Mouse (Mus musculus) ES-Bruce4 (cell line): ENCODE data around the gene Rd3l. TPM values are rescaled to one million over a fixed set of nuclear protein-coding genes. Genes with fewer than 3 reads are reported as not detected.
A peak's percentile ranks its signal among the peaks of the same experiment; 100 is the strongest.

Experiments
- H3K27ac ChIP-seq: 2 replicates; pipeline ENCODE4 v1.5.1; 2012; ENCODE audit warnings: low read length, inconsistent platforms; ENCODE audit not compliant: insufficient read depth
- H3K27me3 ChIP-seq: 2 replicates; pipeline ENCODE4 v1.6.1; 2012; ENCODE audit warnings: mild to moderate bottlenecking, low read length, inconsistent platforms; ENCODE audit not compliant: control insufficient read depth, poor library complexity, insufficient read depth, severe bottlenecking
- H3K36me3 ChIP-seq: 2 replicates; pipeline ENCODE4 v1.6.1; 2012; ENCODE audit warnings: inconsistent platforms, mild to moderate bottlenecking, low read length, moderate library complexity; ENCODE audit not compliant: control insufficient read depth, poor library complexity, insufficient read depth, severe bottlenecking
- H3K4me1 ChIP-seq: one replicate; pipeline ENCODE4 v1.8.1; 2011; ENCODE audit warnings: low read length; ENCODE audit not compliant: control insufficient read depth, insufficient read depth
- H3K4me3 ChIP-seq: 2 replicates; pipeline ENCODE4 v1.5.1; 2011; ENCODE audit warnings: low read depth, mild to moderate bottlenecking, low read length
- H3K9ac ChIP-seq: 2 replicates; pipeline ENCODE4 v1.6.1; 2012; ENCODE audit warnings: low read depth, mild to moderate bottlenecking, inconsistent platforms; ENCODE audit not compliant: poor library complexity, severe bottlenecking
- H3K9me3 ChIP-seq: replicated peaks from 2 replicates; pipeline ENCODE4 v1.6.1; 2012; ENCODE audit warnings: mild to moderate bottlenecking, low read length, inconsistent platforms; ENCODE audit not compliant: control insufficient read depth, poor library complexity, insufficient read depth, severe bottlenecking
- CTCF ChIP-seq: IDR thresholded peaks from one replicate; pipeline ENCODE4 v1.8.1; 2011; ENCODE audit warnings: low read depth, low read length
- EP300 ChIP-seq: IDR thresholded peaks from 2 replicates; pipeline ENCODE4 v1.6.1; 2011; ENCODE audit warnings: low read depth, low read length; ENCODE audit not compliant: insufficient read depth
- POLR2A ChIP-seq: IDR thresholded peaks from one replicate; pipeline ENCODE4 v1.8.1; 2011; ENCODE audit warnings: low read length; ENCODE audit not compliant: insufficient read depth
- polyA plus RNA-seq: library from polyadenylated mRNA; stranded (reverse); fragments of >200 nt; gene quantifications from 2 replicates; pipeline ENCODE4 v1.2.4, GENCODE M21; 2011; ENCODE audit warnings: low read depth; ENCODE audit not compliant: missing spikeins, insufficient read depth, insufficient read length

Rd3l gene
- polyA plus RNA-seq, 1 experiment = not detected

GRCm38 (mm10) chr12:112023306-112023705, 42.2 kb upstream of the Rd3l start:
- H3K4me1 ChIP-seq = no peaks in the 10 kb centered on the region
- TF ChIP-seq CTCF (no peak), EP300 (no peak), POLR2A (no peak)

GRCm38 (mm10) chr12:112016346-112016745, 35.2 kb upstream of the Rd3l start:
- peaks cover 6% of the 10 kb centered on the region for H3K9me3 ChIP-seq
- H3K9ac ChIP-seq = no peak overlapping the region
- no peaks in the 10 kb centered on the region for H3K27me3 ChIP-seq
- H3K4me1 ChIP-seq = no peaks in the 10 kb centered on the region
- no peak overlapping the region for H3K27ac ChIP-seq
- H3K36me3 ChIP-seq = no peaks in the 10 kb centered on the region
- no peak for TF ChIP-seq CTCF
- no peak for TF ChIP-seq EP300
- no peak for TF ChIP-seq POLR2A
- no peak overlapping the region for H3K4me3 ChIP-seq

More at GRCm38 (mm10) chr12:112023306-112023705, 42.2 kb upstream of the Rd3l start:
- Histone ChIP-seq H3K36me3 (no peaks in the 10 kb centered on the region), H3K4me3 (no peak overlapping the region), H3K9me3 (peaks cover 6% of the 10 kb centered on the region), H3K27me3 (no peaks in the 10 kb centered on the region), H3K9ac (no peak overlapping the region), H3K27ac (no peak overlapping the region)

DNA sequence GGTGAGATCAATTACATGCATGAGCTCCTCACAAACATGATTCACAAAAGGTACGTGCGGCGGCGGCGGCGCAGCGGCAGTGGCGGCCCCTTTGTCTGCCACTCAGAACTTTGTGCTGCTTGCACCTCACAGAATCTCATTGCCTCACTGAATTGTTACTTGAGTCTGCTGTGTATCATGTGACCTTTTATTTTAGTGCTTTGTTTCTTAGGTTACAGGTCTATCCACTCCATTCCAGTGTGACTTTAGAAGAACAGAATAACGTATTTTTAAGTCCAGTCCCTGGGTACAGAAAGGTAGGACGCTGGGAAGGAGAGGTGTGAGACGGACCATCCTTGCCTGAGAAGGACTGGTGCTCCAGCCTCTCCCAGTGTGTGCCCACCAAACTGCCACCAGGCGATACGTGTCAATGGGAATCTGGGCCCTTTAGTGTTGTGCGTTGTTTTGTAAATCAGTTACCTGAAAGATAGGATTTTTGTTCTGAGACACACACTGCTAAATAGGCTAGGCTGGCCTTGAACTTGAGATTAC, 32.2 kb upstream of the Rd3l start:
- no peaks in the 10 kb centered on the region for H3K4me1 ChIP-seq
- H3K9me3 ChIP-seq = no peaks in the 10 kb centered on the region
- H3K27me3 ChIP-seq = no peaks in the 10 kb centered on the region
- no peak overlapping the region for H3K27ac ChIP-seq
- H3K9ac ChIP-seq = peak overlapping the region; percentile 26; the same call in 1 of the 2 replicates
- no peak for TF ChIP-seq POLR2A
- TF ChIP-seq EP300 = no peak
- no peak for TF ChIP-seq CTCF
- H3K4me3 ChIP-seq = 0 out of 2 replicates have a peak overlapping the region, but pooled peaks have one; percentile 8
- H3K36me3 ChIP-seq = no peaks in the 10 kb centered on the region

DNA sequence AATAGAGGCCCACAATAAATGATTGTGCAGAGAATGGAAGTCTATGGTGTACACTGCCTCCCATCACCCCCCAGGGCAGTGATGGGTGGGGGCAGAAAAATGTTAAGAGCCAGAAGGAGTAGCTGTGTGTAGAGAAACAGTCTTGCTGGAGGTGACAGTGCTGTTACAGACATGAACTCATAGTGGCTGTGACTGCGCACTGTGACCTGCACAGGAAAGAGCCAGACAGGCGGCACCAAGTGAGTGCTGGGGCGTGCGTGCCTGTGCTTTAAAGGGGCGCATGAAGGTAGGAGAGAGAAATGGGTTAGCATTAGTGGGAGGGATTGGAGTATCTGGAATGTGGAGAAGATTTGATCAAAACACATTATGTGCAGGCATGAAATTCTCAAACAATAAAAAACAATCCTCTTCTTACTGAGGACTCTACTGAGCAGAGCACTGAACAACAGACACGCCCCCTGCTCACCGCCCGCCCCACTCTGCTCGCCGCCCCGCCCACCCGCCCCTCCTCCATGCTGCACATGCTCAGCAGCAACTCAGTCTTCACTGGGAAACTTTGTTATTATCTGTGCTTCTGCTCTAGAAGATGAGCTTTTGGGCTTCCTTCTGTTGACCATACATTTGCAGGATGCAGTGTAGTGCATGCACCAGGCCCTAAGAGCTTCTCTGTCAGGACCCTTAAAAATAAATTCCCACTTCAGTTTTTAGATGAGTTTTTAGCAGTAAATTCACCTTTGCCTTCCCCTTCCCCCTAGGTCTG, 31.6 kb upstream of the Rd3l start:
- H3K27me3 ChIP-seq = no peaks in the 10 kb centered on the region
- no peaks in the 10 kb centered on the region for H3K36me3 ChIP-seq
- H3K9me3 ChIP-seq = no peaks in the 10 kb centered on the region
- no peak for TF ChIP-seq POLR2A
- no peak for TF ChIP-seq EP300
- no peak for TF ChIP-seq CTCF
- no peak overlapping the region for H3K27ac ChIP-seq
- H3K4me1 ChIP-seq = no peaks in the 10 kb centered on the region
- H3K9ac ChIP-seq = peak overlapping the region; percentile 26; the same call in 1 of the 2 replicates
- 0 out of 2 replicates have a peak overlapping the region, but pooled peaks have one; percentile 8 for H3K4me3 ChIP-seq

GRCm38 (mm10) chr12:112001223-112001622, 20.1 kb upstream of the Rd3l start:
- Histone ChIP-seq H3K4me1 (no peaks in the 10 kb centered on the region), H3K36me3 (no peaks in the 10 kb centered on the region)
- peak; percentile 37 for TF ChIP-seq CTCF
- no peak for TF ChIP-seq EP300
- no peak for TF ChIP-seq POLR2A

DNA sequence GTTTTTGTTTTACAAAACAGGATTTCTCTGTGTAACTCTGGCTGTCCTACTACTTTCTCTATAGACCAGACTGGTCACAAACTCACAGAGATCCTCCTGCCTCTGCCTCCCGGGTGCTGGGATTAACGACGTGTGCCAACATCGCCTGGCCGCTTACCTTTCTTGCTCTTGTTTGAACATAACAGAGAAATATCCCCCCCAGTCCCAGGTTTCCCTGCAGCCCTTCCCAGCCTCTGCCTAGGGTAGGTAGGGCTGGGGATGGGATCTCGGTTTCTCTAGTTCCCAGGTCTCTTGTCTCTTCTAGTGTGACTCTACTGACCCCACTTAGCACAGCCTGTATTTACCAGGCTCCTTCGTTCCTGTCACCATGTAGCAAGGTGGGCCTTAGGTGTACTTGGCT, 18.6 kb upstream of the Rd3l start:
- no peaks in the 10 kb centered on the region for H3K9me3 ChIP-seq
- H3K27ac ChIP-seq = no peak overlapping the region
- H3K9ac ChIP-seq = no peak overlapping the region
- TF ChIP-seq EP300 (no peak), POLR2A (no peak)
- H3K36me3 ChIP-seq = no peaks in the 10 kb centered on the region
- no peaks in the 10 kb centered on the region for H3K4me1 ChIP-seq
- no peak overlapping the region for H3K4me3 ChIP-seq
- H3K27me3 ChIP-seq = no peaks in the 10 kb centered on the region

More at GRCm38 (mm10) chr12:112001223-112001622, 20.1 kb upstream of the Rd3l start:
- H3K4me3 ChIP-seq = no peak overlapping the region
- H3K27me3 ChIP-seq = no peaks in the 10 kb centered on the region
- no peaks in the 10 kb centered on the region for H3K9me3 ChIP-seq
- no peak overlapping the region for H3K9ac ChIP-seq
- H3K27ac ChIP-seq = no peak overlapping the region
